Mouse (Mus musculus) adrenal gland, postnatal 14 days (tissue): ENCODE results near the gene Maml1. TPM values are rescaled to one million over a fixed set of nuclear protein-coding genes. Genes with fewer than 3 reads are reported as not detected.

ENCODE experiments used
- DNase-seq: peaks from one replicate; pipeline ENCODE4 v3.0.0; 2021; ENCODE audit warnings: mixed read lengths
- total RNA-seq: library from RNA; stranded (reverse); gene quantifications from 2 replicates; pipeline ENCODE4 v1.2.3, GENCODE M21; 2021

Maml1 gene
- total RNA-seq, 1 experiment from 2014 or later: 24.0 TPM

DNA sequence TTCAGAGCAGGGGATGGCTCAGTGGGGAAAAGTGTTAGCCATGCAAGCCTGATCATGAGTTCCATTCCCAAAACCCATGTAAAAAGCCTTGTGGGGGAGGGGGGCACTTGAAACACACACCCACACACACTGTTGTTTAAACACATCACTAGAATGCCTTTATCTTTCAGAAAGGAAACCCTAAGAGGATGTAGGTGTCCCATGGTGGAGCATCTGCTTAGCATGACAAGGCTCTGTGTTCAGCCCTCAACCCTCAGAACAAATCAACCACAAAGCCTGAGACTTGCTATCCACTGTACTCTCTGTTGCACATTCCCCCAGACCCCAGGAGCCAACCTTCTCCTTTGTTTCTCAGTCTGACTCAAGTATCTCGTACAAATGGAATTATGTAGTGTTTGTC, 12.1 kb downstream of the Maml1 start:
- no peak for DNase-seq

DNA sequence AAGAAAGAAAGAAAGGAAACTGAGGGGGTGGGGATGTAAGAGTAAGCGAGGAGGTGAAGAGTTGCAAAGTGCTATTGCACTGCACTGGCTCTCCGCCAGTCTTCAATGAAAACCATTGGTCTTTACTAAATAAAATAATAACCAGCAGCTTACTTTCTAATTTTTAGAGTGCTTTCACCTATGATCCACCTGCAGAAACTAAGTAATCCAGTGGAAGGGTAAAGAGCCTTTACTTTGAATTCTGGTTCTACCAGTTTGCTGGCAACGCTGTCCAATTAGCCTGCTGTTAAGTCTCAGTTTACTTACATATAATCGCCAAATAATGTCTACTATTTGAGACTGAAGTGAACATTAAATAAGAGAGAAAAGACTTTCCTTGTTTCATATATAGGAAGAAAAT, 13.1 kb downstream of the Maml1 start:
- no peak for DNase-seq

DNA sequence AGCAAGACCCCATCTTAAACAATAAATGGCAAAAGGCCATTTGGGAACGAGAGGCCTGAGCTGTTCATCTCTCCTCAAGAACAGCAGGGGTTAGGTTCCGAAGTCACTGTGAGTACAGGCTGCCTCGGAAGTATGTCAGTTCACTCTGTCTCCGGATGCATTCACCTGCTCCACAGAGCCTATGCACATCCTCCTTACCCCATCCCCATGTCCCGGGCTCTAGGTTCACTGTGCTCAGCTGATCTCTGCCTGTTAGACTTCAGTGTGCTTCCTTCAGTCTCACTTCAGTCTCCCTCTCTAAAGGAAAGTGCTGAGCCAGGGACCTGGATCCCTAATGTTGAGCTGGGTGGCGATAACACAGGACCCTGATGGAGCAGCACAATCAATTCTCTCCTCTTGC, 14.4 kb downstream of the Maml1 start:
- DNase-seq: no peak

DNA sequence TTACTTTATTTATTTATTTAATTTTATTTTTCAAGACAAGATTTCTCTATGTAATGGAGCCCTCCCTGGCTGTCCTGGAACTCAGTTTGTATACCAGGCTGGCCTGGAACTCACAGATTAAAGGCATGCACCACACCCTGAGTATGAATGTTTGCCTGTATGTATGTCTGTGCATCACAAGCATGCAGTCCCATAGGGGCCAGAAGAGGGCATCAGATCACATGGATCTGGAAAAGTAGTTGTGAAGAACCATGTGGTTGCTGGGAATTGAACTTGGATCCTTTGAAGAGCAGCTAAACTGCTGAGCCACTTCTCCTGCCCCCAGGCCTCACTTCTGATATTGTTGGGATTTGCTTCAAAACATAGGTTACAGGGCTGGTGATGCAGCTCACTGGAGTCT, 15.1 kb downstream of the Maml1 start:
- DNase-seq: no peak

DNA sequence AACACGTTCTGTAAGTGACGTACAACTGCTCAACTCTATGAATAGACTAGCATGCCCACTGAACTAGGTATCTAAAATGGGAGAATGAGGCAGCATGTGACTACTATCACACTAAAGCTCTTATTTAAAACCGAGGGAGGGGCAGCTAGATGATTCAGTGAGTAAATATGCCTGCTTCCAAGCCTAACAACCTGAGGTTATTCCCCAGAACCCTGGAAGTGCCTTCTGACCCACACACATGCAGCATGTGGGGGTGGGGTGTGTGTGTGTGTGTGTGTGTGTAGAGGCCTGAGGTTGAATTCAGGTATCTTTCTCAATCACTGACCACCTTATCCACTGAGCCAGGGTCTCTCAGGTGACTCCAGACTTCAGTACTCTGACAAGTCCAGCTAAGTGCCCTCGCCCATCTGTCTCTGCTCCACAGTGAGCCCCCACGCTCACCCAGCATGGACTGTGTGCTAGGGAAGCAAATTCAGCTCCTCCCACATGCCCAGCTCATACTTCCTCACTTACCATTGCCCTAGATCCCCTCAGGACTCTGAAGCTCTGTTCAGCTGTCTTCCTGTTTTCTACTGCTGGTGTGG, 16.5 kb downstream of the Maml1 start:
- DNase-seq: no peak

DNA sequence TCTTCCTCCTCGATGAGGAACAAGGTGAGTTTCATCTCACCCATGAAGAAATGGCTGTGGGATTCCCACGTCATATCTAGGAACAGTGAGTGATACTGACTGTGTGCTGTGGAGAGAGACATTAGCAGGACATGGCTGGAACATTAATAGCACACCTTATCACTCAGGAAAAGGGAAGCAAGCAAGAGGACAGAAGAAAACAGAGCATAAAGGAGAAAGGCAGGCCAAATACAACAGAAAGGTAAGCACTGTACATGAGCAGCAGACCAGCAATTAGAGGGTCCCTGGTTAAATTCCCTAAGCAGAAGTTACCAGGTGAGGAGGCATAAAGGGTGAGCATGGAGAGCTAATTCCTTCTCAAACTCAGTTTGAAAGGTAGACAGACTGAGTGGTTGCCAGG, 17.0 kb downstream of the Maml1 start:
- no peak for DNase-seq

DNA sequence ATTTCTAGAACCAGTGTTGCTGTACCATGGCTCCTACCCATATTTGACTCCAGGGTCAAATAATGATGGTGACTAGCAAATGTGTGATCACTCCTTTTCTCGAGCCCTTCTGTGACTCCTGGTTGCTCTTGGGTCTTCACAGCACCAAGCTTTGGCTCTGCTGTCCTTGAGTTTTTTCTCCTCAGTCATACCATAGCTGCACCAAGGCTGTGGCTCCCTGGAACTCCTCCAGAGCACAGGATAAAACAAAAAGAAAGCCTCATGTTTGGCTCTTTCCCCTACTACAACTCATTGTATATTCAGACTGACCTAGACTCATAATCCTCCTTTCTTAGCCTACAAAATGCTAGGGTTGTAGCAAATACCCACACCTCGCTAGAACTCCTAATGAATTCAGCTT, 19.3 kb downstream of the Maml1 start:
- peak; percentile 4 for DNase-seq

DNA sequence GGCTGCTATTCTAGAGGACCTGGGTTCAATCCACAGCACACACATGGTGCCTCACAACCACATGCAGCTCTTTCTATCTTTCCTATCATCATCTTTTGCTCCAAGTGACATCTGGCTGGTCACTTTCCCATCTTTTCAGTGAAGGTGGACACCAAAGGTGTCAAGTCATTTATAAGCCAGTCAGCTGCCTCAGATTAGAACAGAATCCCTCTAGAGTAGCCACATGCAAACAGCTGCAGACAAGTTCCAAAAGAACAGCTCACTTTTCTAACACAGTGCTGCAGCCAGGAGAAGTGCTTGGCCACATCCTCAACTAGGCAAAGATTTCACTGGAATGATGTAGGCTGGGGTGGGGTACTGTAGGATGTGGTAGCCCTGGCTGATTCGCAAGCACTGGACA, 22.2 kb downstream of the Maml1 start:
- DNase-seq: no peak

DNA sequence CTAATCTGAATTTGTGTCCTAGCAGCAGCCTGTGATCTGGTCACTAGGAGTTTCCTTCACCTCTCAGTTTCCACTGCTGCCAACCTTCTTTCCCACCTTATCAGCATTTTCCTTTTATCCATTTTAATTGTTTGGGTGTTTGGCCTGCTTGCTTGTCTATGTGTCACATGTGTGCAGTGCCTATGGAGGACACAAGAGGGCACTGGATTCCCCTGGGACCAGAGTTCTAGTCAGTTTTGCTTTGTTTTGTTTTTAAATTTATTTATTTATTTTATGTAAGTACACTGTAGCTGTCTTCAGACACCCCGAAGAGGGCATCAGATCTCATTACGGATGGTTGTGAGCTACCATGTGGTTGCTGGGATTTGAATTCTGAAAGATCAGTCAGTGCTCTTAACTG, 22.9 kb downstream of the Maml1 start:
- DNase-seq: peak; percentile 59

DNA sequence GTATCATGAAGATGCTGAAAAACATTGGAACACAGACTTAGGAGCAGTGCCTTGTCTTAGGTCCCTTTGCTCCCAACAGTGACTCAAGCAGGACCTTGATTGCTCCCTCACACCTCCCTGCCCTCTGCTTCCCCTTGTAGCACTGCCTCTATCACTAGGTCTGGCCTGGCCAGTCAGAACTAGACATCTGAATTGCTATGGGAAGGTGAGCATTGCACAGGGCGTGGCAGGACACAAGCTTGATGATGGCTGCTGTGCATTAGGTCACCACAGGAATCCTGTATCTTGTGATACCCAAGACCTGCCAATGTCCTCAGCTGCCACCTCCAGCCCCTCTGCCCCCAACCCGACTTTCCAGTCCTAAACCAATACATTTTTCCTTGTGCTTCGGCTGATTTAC, 25.1 kb downstream of the Maml1 start:
- no peak for DNase-seq

DNA sequence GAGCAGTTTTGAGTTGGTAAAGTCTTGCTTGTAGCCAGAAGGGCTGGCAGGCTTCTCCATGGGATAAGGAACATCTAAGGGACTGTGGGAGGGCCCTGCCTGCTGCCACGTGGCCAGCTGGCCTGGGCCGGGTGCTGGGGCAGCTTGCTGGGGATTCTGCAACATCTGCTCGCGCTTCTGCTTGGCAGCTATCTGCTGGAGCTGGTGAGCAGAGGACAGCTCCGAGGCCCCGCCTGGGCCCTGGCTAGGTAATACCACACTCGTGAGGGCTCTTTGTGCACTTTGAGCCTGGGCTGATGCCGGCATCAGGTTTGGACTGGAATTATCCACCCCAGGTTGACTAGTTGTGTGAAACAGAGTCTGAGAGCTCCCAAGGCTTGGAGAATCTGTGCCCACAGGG, 26.2 kb downstream of the Maml1 start:
- DNase-seq: no peak

DNA sequence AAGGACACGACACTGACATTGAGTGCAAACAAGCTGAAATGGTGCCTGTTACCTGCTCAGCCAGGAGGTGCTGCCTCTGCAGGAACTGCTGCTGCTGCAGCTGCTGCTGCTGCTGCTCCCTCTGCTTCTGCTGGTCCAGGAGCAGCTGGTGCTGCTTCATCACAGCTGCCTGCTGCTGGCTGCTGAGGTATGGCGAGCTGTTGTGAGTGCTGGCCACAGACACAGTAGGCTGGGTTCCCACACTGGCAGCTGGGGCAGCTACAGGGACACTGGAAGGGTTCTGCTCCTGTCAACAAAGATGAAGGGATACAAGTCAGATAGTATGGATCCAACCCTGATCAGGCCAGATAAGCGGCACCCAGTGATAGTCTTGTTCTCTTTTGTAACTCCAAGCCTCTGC, 28.9 kb downstream of the Maml1 start:
- no peak for DNase-seq

DNA sequence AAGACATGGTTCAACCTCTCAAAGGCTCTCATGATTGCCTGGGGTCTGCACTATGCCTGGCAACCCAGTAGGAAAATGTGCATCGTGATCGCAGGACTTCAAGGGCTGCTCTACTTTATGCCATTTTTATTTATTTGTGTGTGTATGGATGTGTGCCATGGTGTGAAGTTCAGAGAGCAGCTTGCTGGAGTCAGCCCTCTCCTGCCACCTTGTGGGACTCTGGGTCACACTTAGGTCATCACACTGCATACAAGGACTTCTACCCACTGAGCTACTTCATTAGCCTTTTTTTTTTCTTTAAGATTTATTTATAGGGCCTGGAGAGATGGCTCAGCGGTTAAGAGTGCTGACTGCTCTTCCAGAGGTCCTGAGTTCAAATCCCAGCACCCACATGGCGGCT, 30.1 kb downstream of the Maml1 start:
- DNase-seq: peak; percentile 49

DNA sequence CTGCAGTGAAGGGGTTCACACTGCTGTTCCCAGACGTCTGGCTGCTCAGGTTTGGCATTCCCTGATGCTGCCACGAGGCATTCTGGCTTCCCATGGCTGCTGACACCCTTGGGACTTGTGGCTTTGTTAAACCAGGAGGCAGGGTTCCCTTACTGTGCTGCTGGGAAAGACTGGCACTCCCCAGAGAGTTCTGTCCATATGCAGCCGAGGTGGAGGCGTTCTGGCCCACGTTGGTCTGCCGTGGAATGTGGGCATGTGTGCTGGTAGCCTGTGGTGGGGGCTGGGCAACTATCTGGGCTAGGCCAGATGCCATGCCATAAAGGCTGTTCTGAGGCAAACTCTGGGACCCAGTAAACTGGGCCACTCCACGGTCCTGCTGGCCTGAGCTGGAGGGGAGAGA, 33.8 kb downstream of the Maml1 start:
- DNase-seq: no peak

DNA sequence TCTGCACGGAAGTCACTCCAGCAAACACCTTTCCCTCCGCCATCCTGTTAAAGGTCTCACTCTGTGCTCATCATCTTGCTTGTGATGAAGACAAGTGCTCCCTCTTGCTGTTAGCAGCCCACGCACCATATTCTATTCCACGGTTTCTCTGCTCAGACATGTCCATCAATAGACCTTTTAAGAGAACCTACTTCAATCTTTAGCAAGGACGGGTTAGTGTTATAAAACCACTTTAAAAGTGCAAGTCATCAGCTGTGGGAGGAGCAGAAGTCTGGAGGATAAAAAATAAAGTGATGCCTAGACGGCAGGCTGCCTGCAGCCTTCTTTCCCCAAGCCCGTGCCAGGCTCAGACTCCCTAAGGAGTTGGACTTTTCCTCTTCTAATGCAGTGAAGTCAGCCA, 35.5 kb downstream of the Maml1 start:
- DNase-seq: no peak

DNA sequence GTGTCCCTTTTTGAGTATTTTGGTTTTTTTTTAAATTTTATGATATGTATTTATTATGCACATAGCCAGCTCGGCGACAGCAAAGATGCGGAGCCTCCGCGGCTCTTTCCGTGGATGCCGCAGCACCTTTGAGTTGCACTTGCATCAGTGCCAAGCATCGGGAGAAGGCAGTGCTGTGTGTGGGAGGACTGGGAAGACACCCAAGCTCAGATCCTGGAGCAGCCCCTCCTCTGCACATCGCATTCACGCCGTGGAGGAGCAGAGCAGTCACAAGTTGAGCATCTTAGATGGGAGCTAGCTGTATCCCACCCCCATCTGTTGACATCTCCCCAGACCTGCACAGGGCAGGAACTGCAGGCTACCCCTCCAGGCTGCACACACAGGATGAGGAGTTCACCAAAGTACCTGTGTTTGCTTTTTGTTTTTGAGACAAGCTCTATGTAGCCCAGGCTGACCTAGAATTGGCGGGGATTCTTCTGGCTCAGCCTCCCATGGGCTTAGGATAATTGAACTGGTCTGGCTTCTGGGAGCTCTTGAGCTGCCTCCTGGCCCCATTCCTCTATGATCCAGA, 38.0 kb downstream of the Maml1 start:
- DNase-seq: no peak

DNA sequence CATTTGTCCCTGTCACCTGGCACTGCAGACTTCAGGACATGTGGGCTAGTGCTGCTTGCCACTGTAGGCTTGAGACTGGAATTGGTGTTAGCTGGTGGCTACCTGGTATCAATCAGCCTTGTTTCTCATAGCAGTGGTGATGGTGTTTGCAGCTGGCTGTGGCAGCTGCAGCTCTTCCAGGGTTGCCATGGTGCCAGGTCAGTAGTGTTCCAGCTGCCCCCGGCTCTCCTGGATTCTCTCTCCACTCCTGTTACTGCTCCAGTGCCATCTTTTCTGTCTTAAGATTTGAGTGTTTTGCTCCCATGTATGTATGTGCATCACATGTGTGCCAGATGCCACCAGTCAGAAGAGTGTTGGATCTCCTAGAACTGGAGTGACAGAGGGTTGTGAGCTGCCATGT, 38.7 kb downstream of the Maml1 start:
- DNase-seq: no peak

DNA sequence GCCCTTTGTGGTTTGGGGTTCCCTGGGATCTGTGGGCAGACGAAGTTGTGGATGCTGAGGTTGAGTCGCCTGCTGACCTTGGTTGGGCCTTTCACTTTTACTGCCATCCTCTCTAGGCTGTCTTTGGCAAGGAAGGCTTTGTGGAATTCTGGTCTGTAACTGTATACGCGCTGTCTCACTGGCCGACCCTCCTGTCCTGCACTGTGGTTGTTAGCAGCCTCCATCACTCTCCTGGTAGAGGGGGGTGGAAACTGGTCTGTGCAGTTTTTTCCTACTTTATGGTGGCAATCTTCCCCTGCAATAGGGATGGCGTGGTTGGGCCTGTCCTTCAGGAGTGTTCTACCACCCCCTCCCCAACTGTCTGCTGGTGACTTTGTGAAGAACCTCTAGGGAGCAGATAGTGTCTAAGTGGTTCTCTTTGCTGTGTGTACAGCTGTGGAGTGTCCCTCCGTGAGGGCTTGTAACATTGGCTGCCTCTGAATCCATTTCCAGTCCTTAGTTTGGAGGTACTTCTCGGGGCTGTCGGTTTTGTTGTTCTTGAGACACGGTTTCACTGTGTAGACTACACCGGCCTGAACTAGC, 39.3 kb downstream of the Maml1 start:
- DNase-seq: no peak

DNA sequence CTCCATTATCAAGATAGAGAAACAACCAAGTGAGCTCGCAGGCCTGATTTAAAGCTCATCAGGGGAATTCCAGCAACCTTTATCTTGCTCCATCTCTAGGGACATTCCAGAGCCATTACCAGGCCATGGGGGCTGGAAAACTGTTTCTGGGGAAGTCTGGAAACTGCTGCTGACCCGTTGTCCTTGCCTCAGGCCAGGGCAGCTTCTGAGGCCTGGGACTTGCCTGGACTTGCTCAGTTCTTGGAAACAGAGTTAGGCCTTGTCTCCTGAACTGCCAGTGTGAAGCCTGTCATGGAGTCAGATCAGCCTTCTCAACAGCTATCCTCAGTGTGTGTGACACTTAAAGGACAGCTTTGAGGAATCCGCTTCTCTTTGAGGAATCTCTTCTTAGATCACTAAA, 39.9 kb downstream of the Maml1 start:
- DNase-seq: no peak

DNA sequence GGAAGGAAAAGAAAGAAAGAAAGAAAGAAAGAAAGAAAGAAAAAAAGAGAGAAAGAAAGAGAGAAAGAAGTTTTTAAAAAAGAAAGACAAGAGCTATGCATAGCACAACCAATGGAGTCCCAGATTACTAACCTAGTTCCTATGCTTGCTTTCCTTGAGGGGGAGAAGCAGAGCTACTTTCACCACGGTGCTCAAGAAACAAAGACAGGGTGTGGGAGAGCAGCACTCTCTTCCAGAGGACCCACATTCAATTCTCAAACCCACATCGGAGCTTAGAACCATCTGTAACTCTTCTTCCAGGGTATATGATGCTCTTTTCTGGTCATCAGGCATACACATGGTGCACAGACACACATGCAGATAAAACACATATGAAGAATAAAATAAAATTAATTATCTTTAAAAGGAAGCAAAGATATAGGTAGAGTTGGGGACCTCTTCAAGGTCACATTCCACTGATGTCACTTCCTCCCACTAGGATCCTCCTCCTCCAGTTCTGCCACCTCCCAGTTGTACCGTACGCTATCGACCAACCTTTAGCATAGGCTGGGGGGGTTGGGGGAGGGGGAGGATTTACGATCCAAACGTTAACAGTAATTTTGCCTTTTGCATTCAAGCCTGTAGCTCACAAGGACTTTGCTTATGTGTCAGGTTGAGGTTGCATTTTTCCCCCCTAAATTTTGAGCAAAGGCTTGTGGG, 43.5 kb downstream of the Maml1 start:
- no peak for DNase-seq

DNA sequence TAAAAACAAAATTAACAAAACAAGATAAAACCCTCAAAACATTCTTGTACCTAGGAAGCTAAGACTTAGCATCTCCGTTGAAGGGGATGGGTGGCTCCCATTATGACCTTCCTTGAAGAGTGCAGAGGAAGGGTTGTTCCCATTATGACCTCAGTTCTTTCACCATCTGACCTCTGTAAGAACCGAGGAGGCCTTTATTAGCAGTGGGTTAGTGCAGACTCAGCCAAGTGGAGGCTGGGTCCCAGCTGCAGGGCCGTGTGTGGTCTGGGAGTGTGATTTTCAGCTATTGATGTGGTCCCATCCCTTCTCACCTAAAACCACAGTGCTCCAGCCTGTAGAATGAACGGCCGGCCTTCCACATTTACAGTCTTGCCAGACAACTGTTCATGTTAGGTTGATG, 46.8 kb downstream of the Maml1 start:
- no peak for DNase-seq

DNA sequence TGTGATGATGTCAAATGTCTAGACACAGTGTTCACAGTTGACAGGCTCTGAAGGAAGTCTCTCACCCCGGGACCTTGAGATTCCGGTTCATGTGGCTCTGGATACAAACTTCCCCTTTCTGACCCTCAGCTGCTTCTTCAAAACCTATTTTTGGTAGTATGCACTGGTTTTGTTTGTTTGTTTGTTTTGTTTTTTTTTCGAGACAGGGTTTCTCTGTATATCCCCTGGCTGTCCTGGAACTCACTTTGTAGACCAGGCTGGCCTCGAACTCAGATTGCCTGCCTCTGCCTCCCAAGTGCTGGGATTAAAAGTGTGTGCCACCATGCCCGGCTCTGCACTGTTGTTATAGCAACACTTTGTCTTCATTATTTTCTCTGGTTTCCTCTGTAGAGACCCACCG, 48.2 kb downstream of the Maml1 start:
- DNase-seq: no peak

DNA sequence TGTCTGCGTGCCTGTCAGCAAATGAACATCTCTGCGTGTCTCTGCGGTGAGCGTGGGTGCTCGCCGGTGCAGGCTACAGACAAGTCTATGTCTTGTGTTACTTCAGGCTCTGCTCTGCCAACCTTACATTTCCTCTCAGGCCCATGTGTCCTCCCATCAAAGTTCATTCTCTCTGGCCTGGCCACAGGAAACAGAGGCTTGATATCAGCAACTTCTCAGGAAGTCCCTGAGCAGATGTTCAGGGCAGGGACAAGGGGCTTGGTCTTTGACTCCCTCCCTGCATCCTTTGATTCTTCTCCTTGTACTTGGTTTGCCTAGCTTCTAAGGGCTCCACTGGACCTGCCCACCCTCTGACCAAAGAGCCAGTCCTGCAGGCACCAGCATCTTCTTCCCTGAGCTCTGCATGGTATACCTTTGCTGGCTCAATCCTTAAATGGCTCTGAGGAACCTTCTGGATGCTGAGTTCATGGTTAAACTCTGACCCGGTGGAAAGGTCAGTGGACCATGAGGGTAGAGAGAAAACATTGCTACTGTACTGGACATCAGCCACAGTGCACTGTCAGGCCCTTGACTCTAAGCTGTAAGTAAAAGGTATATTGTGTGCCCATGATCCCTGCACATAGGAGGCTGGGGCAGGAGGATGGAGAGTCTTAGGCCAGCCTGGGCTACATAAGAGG, 51.7 kb downstream of the Maml1 start:
- DNase-seq: no peak
